Mouse (Mus musculus) brain, embryonic 18.5 days (tissue): Measurements from ENCODE around the gene Rnf215.

Experiments used
- DNase-seq: peaks from one replicate; pipeline ENCODE4 v3.0.0-alpha.2; 2012; ENCODE audit warnings: low read depth, low spot score

Rnf215 gene

DNA sequence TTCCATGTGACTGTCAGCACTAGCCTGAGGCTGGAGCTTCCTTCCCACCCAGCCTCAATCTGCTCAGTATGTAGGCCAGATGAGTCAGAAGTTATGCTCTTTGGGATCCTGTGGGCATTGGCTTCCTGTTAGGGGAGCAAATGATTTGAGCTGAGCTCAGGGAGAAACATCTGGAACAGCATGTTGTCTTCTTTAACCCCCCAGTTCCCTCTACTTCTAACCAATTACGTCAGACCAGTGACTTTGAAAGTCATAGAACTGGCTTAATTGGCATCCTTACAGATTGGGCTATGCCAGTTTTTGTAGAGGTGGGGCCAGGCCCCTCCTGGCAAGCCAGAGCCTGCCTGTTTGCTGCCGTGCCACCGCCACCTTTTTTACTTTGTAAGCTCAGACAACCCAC lies 55.7 kb downstream of the Rnf215 start:
- no peak for DNase-seq
